Mouse (Mus musculus): ENCODE measurements around the gene Mmrn2. TPM values are rescaled to one million over a fixed set of nuclear protein-coding genes. Genes with fewer than 3 reads are reported as not detected.
"Not testable (repeated sequence)": the region's sequence is repeated elsewhere in the genome, so short reads cannot be mapped to it uniquely, and the experiment has no call there.

Mmrn2 gene
- total RNA-seq, 2 experiments from 2014 or later, result 3.8 to 5.1 TPM

DNA sequence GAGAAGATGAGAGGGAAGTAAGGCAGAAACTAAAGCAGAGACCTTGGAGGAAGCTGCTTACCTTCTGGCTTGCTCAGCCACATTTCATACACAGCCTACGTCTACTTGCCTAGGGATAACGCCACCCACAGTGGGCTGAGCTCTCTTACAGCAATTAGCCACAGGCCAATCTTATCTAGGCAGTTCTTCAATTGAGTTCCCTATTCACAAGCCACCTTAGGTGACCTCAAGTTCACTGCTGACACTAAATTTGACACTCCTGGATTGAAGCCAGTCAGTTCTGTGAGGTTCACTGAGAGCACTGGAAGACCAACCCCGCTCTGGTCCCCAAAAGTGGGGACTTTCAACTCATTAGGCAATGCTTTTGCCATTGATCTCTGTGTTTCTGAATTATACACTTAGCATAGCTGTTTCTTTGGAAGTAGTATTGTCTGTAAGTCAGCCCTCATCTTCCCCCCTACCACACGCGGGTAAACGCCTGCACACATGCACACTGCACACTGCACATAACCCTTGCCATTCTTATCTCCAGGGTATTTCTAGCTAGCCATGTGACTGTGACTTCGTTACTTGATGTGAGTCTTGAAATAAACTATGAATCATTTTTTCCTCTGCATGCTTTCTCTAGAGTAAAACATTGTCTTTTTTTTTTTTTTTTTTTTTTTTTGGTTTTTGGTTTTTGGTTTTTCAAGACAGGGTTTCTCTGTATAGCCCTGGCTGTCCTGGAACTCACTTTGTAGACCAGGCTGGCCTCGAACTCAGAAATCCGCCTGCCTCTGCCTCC, 7.8 kb downstream of the Mmrn2 start:
- no peak for DNase-seq (ENCODE audit: extremely low spot score in 1 of 2, low spot score in 2 of 2)
- intact Hi-C loops (cut with DNase I), result no loop called here

DNA sequence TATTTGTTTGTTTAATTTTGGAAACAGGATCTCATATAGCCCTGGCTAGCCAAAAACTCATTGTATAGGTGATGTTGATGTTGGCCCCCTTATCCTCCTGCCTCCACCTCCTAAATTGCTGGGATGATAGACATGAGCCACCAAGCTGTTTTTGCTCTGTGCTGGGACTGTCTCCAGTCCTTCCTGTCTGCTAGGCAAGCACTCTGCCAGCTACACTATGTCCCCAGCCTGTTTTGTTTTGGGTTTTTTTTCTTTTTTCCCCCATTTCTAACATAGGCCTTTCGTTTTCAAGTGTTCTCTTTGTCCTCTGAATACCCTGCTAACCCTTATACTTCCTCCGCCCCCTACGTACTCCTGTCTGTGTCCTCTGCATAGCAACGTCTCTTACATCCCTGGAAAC, 18.0 kb downstream of the Mmrn2 start:
- DNase-seq (ENCODE audit: extremely low spot score in 1 of 2, low spot score in 2 of 2), result no peak
- intact Hi-C loops (cut with DNase I), result no loop called here

DNA sequence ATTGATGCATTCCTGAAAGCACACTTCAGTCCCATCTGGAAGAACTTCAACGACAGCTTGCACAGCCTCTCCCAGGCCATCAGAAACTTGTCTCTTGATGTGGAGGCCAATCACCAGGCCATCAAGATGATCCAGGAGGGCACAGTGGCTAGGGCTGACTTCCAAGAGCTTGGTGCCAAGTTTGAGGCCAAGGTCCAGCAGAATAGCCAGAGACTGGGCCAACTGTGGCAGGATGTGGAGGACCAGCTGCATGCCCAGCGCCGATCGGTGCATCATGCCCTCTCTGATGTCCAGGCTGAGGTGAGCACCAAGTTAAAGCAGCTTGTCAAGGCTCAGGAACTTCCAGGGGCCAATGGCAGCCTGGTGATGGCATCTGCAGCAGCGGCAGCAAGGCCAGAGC, 22.6 kb downstream of the Mmrn2 start:
- intact Hi-C loops (cut with DNase I), result no loop called here
- DNase-seq (ENCODE audit: extremely low spot score in 1 of 2, low spot score in 2 of 2), result no peak

DNA sequence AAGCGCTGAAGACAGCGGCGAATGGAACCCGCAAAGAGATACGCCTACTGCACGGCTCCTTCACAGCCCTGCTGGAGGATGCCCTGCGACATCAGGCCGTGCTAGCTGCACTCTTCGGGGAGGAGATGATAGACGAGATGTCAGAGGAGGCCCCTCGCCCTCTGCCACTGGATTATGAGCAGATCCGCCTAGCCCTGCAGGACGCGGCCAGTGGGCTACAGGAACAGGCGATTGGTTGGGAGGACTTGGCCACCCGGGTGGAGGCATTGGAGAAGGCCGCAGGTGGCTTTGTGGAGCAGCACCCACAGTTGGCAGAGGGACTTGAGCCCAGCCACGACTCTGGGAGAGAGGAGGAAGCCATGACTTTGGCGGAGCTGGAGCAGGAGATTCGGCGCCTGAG, 23.6 kb downstream of the Mmrn2 start:
- no peak for DNase-seq (ENCODE audit: extremely low spot score in 1 of 2, low spot score in 2 of 2)
- intact Hi-C loops (cut with DNase I), result no loop called here

DNA sequence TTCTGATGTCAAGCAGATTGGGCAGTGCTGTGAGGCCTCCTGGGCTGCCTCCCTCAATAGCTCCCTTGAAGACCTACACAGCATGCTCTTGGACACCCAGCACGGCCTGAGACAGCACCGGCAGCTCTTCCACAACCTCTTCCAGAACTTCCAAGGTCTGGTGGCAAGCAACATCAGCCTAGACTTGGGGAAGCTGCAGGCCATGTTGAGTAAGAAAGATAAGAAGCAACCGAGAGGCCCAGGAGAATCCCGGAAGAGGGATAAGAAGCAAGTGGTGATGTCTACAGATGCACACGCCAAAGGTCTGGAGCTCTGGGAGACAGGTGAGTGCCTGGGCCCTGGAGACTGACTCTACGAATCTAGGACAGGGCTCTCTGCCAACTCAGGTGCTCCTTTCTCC, 24.0 kb downstream of the Mmrn2 start:
- intact Hi-C loops (cut with DNase I), result no loop called here
- no peak for DNase-seq (ENCODE audit: extremely low spot score in 1 of 2, low spot score in 2 of 2)

DNA sequence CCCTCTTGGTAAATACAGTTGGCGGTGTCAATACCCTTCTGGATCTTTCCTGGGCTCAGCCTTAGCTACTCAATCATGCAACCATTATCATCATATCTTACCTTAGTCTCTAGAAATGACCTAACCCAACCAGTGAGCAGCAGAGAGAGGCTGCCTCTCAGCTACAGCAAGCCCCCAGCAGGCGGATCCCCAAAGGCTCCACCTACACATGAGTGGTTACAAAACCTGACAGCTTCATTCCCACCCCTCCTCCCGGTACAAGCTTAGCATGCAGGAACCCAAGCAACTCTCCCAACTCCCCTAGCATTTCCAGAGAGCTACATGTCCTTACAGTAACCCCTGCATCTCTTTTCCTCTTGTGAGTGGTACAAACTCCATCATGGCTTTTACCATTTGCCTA, 24.8 kb downstream of the Mmrn2 start:
- no peak for DNase-seq (ENCODE audit: extremely low spot score in 1 of 2, low spot score in 2 of 2)
- intact Hi-C loops (cut with DNase I), result no loop called here

DNA sequence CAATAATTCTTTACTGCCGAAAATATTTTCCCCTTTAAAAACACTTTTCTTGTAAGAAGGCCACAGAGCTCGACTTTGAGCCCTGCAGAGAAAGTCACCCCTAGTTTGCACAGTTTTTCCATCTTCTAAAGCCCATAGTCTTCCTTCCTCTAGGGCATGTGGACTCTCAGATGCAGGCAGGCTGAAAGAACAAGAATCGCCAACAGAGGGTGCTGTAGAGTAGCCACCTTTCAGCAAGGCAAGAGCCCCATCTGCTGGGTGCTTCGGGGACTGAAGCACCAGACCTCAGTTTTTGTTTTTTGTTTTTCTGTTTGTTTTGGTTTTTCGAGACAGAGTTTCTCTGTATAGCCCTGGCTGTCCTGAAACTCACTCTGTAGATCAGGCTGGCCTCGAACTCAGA, 25.9 kb downstream of the Mmrn2 start:
- peak; percentile 28 to 74 for DNase-seq (ENCODE audit: extremely low spot score in 1 of 2, low spot score in 2 of 2)
- intact Hi-C loops (cut with DNase I), result no loop called here

DNA sequence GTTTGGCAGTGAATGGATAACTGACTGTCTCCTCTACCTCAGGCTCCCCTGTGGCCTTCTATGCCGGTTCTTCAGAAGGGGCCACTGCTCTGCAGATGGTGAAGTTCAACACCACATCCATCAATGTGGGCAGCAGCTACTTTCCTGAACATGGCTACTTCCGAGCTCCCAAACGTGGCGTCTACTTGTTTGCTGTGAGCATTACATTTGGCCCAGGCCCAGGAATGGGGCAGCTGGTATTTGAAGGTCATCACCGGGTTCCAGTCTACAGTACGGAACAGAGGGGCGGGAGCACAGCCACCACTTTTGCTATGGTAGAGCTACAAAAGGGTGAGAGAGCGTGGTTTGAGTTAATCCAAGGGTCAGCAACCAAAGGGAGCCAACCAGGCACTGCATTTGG, 27.6 kb downstream of the Mmrn2 start:
- intact Hi-C loops (cut with DNase I), result no loop called here
- no peak for DNase-seq (ENCODE audit: extremely low spot score in 1 of 2, low spot score in 2 of 2)

DNA sequence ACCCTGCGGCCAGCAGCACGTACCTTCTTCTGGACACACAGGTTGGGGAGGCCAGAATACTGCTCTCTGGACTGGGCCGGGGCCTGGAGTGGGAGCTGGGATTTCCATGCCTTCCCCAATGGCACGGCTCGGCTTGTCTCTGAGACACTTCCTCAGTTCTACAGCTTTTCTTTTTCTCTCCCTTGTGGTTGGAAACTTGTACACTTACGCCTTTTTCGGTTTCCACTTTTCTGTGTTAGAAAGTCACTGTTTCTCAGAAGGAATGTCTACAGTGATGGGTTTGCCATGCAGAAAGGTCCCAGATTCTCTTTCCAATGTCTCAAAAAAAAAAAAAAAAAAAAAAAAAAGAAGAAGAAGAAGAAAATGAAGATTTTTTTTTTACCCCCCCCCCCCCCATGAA, 28.2 kb downstream of the Mmrn2 start:
- intact Hi-C loops (cut with DNase I), result no loop called here
- no peak for DNase-seq (ENCODE audit: extremely low spot score in 1 of 2, low spot score in 2 of 2)

DNA sequence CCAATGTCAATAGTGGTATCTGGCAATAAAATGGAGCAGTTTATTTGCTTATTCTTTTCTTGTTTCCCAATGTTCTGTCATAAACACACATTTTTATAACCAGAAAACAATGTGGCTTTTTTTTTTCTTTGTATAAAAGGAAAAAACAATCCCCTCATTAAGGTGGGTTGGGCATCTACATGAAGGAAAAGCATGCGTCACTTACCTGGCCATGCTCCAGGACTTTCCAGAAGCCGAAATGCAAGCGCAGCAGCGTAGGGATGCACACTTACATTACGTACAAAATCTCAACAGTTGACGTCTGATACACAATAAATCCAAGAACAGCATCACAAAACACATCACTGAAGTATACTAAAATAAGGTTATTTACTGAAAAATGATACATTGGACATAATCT, 35.5 kb downstream of the Mmrn2 start:
- DNase-seq (ENCODE audit: extremely low spot score in 1 of 2, low spot score in 2 of 2), result no peak

DNA sequence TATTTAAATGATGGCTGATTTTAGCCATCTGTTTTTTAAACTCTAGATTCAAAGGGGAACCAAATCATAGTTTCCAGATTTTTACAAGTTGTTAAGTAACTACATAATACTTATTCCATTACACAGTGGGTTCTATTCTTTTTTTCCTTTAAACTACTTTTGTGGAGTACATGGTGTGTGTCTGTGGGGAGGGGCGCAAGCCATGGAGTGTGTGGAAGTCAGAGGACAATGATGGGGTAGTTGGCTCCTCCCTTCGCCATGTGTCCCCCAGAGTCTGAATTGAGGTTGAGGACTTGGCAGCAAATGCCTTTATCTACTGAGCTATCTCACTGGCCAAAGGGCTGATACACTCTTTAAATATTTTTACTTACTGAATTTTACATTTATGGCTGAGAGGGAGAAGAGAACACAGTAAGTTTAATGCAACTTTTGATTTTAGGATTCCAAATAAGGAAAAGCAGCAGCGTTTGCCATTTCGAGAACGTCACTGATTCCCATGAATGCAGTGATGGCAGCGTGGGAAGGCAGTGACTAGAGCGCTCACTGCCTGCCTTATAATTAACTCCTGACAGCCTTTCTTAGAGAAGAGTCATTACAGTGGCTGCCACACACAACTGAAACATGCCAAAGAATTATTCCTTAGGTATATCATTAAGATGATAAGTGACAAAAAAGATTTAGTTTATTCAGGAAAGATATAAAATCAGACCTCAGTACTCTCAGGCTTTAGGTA, 37.1 kb downstream of the Mmrn2 start:
- DNase-seq (ENCODE audit: extremely low spot score in 1 of 2, low spot score in 2 of 2), result no peak
- intact Hi-C loops (cut with DNase I), result no loop called here

More for the DNA sequence above, 35.5 kb downstream of the Mmrn2 start:
- intact Hi-C loops (cut with DNase I), result no loop called here

DNA sequence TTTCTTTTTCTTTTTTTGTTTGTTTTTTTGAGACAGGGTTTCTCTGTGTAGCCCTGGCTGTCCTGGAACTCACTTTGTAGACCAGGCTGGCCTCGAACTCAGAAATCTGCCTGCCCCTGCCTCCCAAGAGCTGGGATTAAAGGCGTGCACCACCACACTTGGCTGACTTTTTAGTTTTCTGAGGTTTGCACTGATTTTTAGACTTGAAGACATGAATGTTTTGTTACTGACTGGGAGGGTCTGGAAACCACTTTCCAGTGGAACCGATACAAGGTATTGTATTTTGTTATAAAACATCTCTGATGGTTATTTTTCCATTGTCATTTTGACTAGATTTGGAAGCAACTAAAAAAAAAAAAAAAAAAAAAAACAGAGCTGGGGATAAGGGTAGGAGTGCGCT, 41.7 kb downstream of the Mmrn2 start:
- DNase-seq (ENCODE audit: extremely low spot score in 1 of 2, low spot score in 2 of 2); intact Hi-C loops (cut with DNase I): not testable (repeated sequence)

DNA sequence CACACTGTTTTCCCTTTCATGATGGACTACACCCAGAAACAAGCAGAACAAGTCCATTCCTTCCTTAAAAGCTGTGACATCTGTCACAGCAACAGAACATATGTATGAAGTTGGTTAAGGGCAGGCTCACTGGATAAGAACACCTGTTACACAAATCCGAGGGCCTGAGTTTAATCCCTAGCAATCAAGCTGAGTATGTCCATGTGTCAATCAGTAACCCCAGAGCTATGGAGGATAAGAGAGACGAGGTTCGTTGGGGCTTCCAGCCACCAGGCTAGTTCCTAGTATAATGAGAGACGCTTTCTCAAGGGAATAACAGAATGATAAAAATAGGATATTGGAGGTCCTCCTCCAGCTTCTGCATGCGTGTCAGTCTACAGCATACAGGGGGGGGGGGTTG, 42.2 kb downstream of the Mmrn2 start:
- intact Hi-C loops (cut with DNase I), result no loop called here
- no peak for DNase-seq (ENCODE audit: extremely low spot score in 1 of 2, low spot score in 2 of 2)

DNA sequence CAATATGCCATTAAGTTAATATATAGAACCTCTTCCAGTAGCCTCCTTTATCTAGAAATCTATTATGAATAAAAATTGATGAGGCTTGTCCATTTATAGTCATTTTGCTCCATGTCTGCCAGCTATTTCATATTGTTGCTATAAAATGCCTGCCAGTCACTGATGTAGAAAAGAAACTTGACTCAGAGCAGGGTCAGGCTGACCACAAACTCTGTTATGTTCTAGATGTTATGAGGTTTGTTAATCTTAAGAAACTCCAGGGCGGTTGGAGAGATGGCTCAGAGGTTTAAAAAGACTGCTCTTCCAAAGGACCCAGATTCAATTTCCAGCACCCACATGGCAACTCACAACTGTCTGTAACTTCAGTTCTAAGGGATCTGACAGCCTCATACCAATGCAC, 45.8 kb downstream of the Mmrn2 start:
- intact Hi-C loops (cut with DNase I), result no loop called here
- no peak for DNase-seq (ENCODE audit: extremely low spot score in 1 of 2, low spot score in 2 of 2)

DNA sequence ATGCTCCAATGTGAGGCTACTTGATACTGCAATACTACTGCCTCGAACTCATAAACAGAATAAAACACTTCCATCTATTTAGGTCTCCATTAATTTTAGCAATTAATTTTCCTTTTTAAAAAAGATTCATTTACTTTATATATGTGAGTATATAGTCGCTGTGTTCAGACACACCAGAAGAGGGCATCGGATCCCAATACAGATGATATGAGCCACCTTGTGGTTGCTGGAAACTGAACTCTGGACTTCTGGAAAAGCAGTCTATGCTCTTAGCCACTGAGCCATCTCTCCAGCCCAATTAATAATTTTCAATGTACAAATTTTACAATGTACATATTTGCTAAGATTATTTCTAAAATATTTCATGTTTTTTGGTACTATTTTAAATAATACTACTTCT, 53.0 kb downstream of the Mmrn2 start:
- intact Hi-C loops (cut with DNase I), result no loop called here

DNA sequence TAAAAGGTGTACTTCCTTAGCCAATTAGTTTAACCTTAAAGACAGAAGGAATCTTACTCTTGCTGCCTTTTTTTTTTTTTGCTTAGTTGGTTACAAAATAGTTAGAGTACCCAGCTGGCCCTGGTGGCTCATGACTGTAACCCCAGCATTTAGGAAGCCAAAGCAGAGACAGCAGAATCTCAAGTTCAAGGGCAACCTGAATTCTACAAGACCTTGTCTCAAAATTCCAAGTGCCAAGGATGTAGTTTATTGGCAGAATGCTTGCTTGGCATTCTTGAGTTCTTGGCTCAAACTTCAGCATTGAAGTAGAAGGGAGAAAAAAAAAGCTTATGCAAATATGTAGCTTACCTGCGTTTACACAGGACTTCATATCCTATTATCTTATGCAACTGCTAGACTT, 53.8 kb downstream of the Mmrn2 start:
- intact Hi-C loops (cut with DNase I), result no loop called here
- DNase-seq (ENCODE audit: extremely low spot score in 1 of 2, low spot score in 2 of 2), result no peak

More for the DNA sequence above, 53.0 kb downstream of the Mmrn2 start:
- no peak for DNase-seq (ENCODE audit: extremely low spot score in 1 of 2, low spot score in 2 of 2)

DNA sequence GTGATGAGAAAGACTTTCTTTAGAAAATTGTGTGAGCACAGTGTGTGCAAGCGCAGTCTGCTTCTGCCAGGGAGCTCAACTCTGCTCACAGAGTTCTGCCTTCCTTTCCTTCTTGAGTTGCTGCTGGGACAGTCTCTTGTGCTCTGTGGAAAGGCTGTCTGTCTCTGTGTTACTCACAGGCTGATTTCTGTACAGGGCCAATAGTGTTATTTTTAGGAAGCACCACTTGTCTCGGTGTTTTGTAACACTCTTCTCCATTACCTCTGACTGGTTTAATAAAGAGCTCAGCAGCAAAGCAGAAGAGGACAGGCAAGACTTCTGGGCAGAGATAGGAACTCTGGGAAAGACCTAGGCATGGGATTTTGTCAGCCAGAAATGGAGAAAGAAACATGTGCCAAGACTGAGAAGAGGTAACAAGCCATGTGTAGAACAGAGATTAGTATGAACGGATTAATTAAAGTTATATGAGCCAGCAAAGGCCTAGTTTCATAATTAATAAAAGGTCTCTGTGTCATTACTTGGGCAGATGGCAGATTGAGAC, 65.3 kb downstream of the Mmrn2 start:
- intact Hi-C loops (cut with DNase I), result no loop called here

DNA sequence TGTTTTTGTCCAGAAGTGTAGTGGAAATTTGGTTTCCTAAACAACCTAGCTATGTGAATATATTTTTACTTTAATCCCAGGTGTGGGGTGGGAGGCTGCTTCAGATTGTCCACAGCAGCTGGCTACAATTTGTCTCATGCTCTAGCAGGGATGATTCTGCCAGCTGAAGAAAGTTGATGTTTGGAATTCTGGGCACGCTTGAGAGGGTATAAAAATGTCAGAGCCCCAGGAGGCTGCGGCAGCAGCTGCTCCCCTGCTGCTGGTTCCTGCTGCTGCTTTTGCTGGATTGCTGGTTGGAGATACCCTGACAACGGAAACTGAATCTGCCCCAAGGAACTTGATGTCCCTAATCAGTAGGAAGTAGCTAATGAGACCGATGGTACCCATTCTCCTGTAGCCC, 67.3 kb downstream of the Mmrn2 start:
- intact Hi-C loops (cut with DNase I), result no loop called here
- no peak for DNase-seq (ENCODE audit: extremely low spot score in 1 of 2, low spot score in 2 of 2)

More for the DNA sequence above, 65.3 kb downstream of the Mmrn2 start:
- no peak for DNase-seq (ENCODE audit: extremely low spot score in 1 of 2, low spot score in 2 of 2)

DNA sequence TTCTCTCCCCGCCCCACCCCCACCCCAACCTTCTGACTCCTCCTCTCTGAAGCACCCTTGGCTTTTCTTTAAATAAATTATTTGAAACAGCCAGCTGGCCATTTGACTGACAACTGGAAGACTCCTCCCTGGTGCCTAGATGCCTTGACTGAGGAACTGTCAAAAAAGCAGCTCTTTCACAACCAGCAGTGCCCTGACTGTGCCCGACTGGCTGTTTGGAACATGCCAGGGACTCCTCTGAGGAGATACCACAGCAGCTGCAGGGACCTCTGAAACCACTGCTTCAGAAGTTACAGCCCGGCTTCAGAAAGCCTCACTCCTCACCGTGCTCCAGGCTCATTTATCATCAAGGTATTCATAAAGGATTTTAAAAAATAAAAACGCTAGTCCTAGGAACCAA, 69.1 kb downstream of the Mmrn2 start:
- intact Hi-C loops (cut with DNase I), result no loop called here
- DNase-seq (ENCODE audit: extremely low spot score in 1 of 2, low spot score in 2 of 2), result no peak

DNA sequence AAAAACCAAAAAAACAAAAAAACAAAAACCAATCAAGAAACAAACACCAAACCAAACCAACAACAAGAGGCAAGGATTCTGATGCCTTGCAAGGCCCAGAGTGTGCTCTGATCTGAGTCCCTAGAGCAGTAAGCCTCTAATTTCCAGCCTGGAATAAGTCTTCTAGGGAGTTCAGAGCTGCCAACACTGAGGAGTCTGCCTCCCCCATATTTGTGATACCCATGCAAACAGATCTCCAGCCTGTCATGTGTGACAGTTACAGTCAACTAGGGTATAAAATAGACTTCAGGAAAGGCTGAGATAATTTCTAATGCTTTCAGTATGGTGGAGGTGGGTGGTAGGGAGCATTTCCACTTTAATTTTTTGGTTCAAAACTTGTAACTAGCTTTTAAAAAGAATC, 69.7 kb downstream of the Mmrn2 start:
- intact Hi-C loops (cut with DNase I), result no loop called here
- DNase-seq (ENCODE audit: extremely low spot score in 1 of 2, low spot score in 2 of 2), result no peak

All from left cerebral cortex, postnatal 10 days (tissue).